Mouse (Mus musculus): ENCODE results near the gene Gmppa. TPM values are rescaled to one million over a fixed set of nuclear protein-coding genes. Genes with fewer than 3 reads are reported as not detected.

Gmppa gene
- polyA plus RNA-seq, 1 experiment from 2014 or later, result 69.9 TPM

DNA sequence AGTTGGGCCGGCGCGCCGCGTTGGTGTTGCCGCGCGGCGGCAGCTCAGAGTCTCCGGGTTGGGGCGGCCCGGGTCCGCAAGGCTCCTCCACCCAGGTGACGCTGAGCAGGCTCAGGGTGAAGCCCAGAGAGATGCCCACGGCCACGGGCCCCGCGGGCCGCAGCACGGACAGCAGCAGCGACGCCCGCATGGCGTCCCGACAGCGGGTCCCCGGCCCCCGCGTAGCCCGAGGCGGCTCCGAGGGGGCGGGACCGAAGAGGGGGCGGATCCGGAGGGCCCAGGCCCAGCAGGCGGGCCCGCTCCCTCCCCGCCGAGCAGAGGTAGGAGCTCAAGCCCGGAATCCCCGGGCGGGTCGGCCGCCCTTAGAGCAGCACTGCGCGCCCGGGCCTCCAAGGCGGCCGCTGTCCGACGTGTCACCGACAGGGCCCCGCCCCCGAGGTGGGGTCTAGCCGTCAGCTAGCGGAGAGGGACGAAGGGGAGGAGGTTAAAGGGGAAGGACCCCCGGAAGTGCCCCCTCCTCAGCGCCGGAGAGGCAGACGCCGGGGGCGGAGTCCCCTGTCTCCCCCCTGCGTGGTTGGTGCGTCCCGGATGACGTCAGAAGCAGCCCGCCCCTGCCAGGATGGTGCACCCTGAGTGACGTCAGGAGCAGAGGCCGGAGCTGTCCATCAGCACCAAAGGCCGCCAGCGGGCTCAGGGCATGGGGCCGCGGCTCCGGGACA, 43.3 kb downstream of the Gmppa start, which contains the start of the genes Chpf and Tmem198:
TSS of gene Chpf (minus strand) at position 392 of the 719 bp plus-strand sequence.
TSS of gene Tmem198 (plus strand) at position 617 of the 719 bp plus-strand sequence.
- peak; percentile 90 for ATAC-seq (ENCODE audit: low FRiP score, low read depth)
- peaks cover 17% of the 10 kb centered on the region for H3K27me3 ChIP-seq (replicated peaks)
- no peaks in the 10 kb centered on the region for H3K9me3 ChIP-seq
- peaks cover 36% of the 10 kb centered on the region for H3K4me1 ChIP-seq
- peak within 1 kb of the TSS; percentile 69 for H3K27ac ChIP-seq
- peak within 1 kb of the TSS; percentile 84 for H3K4me3 ChIP-seq
- H3K36me3 ChIP-seq, result peaks cover 34% of the 10 kb centered on the region
- peak within 1 kb of the TSS; percentile 93 for H3K4me2 ChIP-seq (replicated peaks)
- H3K9ac ChIP-seq, result peak within 1 kb of the TSS; percentile 80
- under 1% methylated on average over 71 of the region's 76 CpGs for WGBS

DNA sequence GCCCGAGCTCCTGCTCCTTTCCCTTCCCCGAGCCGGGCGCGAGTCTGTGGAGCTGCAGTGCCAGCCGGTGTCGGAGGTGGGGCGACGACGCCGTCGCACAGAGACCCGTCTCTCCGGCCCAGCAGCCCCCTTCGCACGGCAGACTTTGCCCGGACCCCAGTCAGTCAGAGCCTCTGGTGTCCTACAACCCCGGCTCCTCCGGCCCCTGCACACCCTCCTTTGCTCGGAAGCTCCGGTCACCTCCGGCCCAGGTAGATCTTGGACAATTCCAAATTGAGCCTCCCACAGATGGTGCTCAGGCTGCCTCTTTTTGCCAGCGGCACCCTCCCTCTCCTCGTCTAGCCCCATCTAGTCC, 43.9 kb downstream of the Gmppa start:
- Histone ChIP-seq H3K9me3 (no peaks in the 10 kb centered on the region), H3K4me1 (peaks cover 36% of the 10 kb centered on the region), H3K4me3 (peak overlapping the region; percentile 84), H3K36me3 (peaks cover 34% of the 10 kb centered on the region), H3K4me2 (replicated peaks) (peak overlapping the region; percentile 93), H3K27ac (peak overlapping the region; percentile 69; the same call in 1 of the 2 replicates), H3K9ac (peak overlapping the region; percentile 80), H3K27me3 (replicated peaks) (peaks cover 22% of the 10 kb centered on the region)
- no peak for ATAC-seq (ENCODE audit: low FRiP score, low read depth)
- WGBS, result under 1% methylated on average over 24 of the region's 24 CpGs

DNA sequence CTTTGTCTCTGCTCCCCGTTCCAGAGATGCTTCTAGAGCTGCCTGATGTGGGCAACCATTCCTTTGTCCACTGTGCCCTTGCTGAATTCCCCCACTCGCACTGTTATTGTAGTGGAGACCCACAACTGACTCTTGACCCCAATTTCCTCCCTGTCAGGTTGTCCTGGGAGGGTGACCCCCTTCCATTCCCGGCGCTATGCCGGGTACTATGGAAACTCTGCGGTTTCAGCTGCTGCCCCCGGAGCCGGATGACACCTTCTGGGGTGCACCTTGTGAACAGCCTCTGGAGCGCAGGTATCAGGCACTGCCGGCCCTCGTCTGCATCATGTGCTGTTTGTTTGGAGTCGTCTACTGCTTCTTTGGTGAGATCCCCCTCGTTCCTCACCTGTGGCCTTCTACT, 44.3 kb downstream of the Gmppa start:
- Histone ChIP-seq H3K27ac (0 out of 2 replicates have a peak overlapping the region, but pooled peaks have one; percentile 69), H3K4me2 (replicated peaks) (peak overlapping the region; percentile 93), H3K9me3 (no peaks in the 10 kb centered on the region), H3K9ac (peak overlapping the region; percentile 80), H3K36me3 (peaks cover 34% of the 10 kb centered on the region), H3K4me3 (peak overlapping the region; percentile 84), H3K4me1 (peaks cover 36% of the 10 kb centered on the region), H3K27me3 (replicated peaks) (peaks cover 26% of the 10 kb centered on the region)
- no peak for ATAC-seq (ENCODE audit: low FRiP score, low read depth)
- WGBS, result 23% methylated on average over 13 of the region's 13 CpGs

DNA sequence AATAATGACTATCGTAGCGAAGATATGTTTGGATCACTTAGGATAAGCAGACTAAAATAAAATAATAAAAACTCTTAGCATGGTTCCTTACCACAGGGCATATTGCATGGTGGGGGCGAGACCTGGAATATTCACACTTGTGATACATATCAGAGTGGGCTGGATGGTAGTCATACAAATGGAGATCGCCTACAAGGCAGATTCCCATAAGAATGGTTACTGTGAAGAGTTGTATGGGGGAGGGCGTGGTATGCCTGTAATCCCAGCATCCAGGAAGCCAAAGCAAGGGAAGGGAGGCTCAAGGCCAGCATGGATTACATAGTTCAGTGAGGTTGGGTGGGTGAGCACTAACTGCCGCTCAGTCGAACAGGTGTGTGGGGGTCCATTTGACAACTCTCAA, 45.0 kb downstream of the Gmppa start:
- Histone ChIP-seq H3K4me3 (peak overlapping the region; percentile 84; the same call in 1 of the 2 replicates), H3K36me3 (peaks cover 32% of the 10 kb centered on the region), H3K27ac (no peak overlapping the region), H3K4me2 (replicated peaks) (peak overlapping the region; percentile 93), H3K4me1 (peaks cover 36% of the 10 kb centered on the region), H3K9ac (no peak overlapping the region), H3K9me3 (no peaks in the 10 kb centered on the region), H3K27me3 (replicated peaks) (peaks cover 33% of the 10 kb centered on the region)
- 79% methylated on average over 7 of the region's 7 CpGs for WGBS
- no peak for ATAC-seq (ENCODE audit: low FRiP score, low read depth)

DNA sequence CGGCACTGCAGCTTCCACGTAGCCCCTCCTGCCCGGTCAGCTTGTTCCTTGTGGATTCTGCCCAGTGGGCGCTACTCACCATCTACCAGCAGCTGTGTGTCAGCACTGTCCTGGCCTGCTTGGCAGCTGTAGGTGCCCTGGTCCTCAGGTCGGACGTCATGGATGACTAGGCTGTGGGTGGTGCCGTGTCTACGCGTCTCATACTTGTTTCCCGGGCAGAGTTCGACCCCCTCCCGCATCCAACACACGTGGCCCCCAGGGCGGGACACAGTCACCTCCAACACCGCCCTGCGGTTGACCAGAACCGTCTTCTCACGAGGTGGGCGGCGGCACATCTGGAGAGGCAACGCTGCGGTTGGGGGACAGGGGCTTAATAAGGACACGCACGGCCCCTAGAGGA, 50.8 kb downstream of the Gmppa start:
- peaks cover 19% of the 10 kb centered on the region for H3K4me1 ChIP-seq
- H3K36me3 ChIP-seq, result peaks cover 28% of the 10 kb centered on the region
- peaks cover 79% of the 10 kb centered on the region for H3K27me3 ChIP-seq (replicated peaks)
- H3K4me2 ChIP-seq (replicated peaks), result peak overlapping the region; percentile 88
- 4% methylated on average over 24 of the region's 24 CpGs for WGBS
- H3K9me3 ChIP-seq, result no peaks in the 10 kb centered on the region
- 0 out of 2 replicates have a peak, but pooled peaks have one; percentile 15 for ATAC-seq (ENCODE audit: low FRiP score, low read depth)
- H3K27ac ChIP-seq, result no peak overlapping the region
- no peak overlapping the region for H3K4me3 ChIP-seq
- H3K9ac ChIP-seq, result no peak overlapping the region

DNA sequence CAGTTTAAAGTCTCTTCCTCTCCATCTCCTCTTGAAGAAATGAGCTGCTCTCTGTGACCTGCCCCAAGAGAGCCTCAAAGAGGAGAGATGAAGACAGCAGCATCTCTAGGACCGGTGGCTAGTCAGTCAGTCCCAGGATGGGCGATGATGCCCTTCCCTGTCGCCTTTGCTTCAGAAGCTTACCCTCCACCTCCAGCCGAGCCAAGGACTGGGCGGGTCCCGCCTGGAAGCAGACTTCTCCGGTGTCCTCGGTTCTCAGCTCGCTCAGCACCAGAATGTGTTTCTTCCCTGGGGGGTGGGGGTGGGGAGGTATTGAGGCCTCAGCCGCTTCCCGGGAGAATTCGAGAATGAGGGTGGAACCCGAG, 51.3 kb downstream of the Gmppa start:
- H3K9me3 ChIP-seq, result no peaks in the 10 kb centered on the region
- 0 out of 2 replicates have a peak, but pooled peaks have one; percentile 14 for ATAC-seq (ENCODE audit: low FRiP score, low read depth)
- H3K9ac ChIP-seq, result peak overlapping the region; percentile 44; the same call in 1 of the 2 replicates
- WGBS, result 1% methylated on average over 13 of the region's 13 CpGs
- H3K4me3 ChIP-seq, result peak overlapping the region; percentile 42
- peaks cover 28% of the 10 kb centered on the region for H3K36me3 ChIP-seq
- H3K27me3 ChIP-seq (replicated peaks), result peaks cover 79% of the 10 kb centered on the region
- H3K27ac ChIP-seq, result no peak overlapping the region
- peaks cover 19% of the 10 kb centered on the region for H3K4me1 ChIP-seq
- peak overlapping the region; percentile 88 for H3K4me2 ChIP-seq (replicated peaks)

DNA sequence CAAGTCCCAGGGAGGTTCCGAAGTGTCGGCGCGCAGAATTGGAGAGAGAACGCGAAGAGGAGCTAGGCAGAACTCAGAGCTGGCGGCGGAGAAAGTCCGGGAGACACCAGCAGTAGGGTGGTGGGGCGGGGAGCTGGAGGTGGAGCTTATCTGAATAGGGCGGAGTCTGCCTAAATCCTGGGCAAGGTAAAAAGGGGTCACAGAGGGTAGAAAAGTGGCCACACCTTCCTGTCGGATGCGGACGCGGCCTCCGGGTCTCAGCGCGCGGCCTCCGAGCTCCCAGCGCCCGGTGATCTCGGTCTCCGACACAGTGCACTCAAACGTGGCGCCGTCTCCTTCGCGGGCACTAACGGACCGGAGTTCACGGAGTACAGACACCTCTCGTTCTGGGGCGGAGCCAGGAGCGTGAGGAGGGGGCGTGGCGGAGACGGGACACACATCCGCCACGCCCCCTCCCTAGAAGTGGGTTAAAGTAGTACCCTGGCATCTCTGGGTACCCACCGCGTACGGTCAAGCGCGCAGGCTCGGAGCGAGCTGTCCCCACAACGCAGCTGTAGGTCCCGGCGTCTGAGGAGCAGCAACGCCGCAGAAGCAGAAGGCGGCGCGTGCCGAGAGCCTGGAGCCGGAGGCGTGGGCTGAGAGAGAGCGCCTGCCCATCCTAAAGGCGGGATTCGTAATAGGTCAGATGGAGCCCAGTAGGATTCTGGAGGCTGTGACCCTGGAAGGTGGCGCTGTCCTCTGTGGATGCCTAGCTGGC, 51.9 kb downstream of the Gmppa start:
- peak overlapping the region; percentile 44 for H3K9ac ChIP-seq
- H3K27ac ChIP-seq, result no peak overlapping the region
- peak; percentile 51 for ATAC-seq (ENCODE audit: low FRiP score, low read depth)
- H3K27me3 ChIP-seq (replicated peaks), result peaks cover 76% of the 10 kb centered on the region
- under 1% methylated on average over 62 of the region's 62 CpGs for WGBS
- peaks cover 19% of the 10 kb centered on the region for H3K4me1 ChIP-seq
- H3K4me3 ChIP-seq, result peak overlapping the region; percentile 42
- H3K4me2 ChIP-seq (replicated peaks), result peak overlapping the region; percentile 88
- peaks cover 25% of the 10 kb centered on the region for H3K36me3 ChIP-seq
- H3K9me3 ChIP-seq, result no peaks in the 10 kb centered on the region

DNA sequence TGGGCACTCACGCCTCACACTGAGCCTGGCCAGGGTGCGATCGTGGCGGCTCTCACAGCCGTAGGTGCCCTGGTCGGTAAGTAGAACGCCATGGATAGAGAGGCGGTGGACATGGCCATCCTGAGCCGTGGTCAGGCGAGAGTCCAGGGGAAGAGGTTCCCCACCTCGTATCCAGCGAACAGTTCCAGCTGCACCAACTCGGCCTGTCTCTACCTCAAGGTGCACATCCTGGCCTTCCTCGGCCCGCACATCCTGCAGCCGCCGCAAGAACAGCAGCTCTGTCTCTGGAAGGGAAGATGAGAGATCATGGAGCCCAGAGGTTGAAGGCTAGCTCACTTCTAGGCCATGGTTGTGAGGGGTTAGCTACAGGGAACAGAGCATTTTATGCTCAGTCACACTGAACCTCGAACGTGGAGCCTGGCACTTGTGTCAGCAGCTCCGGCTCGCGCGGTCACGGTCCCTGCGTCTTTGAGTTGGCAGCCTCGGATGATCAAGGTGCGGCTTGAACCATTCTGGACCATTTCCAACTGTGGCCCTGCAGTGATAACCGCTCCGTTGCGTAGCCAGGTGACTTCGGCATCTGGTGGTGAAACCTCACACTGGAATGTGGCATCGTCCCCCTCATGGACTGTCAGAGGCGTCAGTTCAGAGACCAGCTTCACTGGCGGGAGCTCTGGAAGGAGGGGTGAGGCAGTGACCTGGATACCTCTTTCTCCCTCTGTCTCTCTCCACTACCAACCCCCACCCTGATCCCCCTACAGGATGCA, 55.2 kb downstream of the Gmppa start:
- no peak overlapping the region for H3K9ac ChIP-seq
- no peak overlapping the region for H3K27ac ChIP-seq
- H3K4me2 ChIP-seq (replicated peaks), result no peak overlapping the region
- H3K9me3 ChIP-seq, result no peaks in the 10 kb centered on the region
- H3K27me3 ChIP-seq (replicated peaks), result peaks cover 49% of the 10 kb centered on the region
- 84% methylated on average over 34 of the region's 34 CpGs for whole genome bisulfite sequencing
- peaks cover 6% of the 10 kb centered on the region; the same call in 1 of the 2 replicates for H3K36me3 ChIP-seq
- ATAC-seq (ENCODE audit: low FRiP score, low read depth), result no peak
- no peak overlapping the region for H3K4me3 ChIP-seq
- peaks cover 19% of the 10 kb centered on the region for H3K4me1 ChIP-seq

DNA sequence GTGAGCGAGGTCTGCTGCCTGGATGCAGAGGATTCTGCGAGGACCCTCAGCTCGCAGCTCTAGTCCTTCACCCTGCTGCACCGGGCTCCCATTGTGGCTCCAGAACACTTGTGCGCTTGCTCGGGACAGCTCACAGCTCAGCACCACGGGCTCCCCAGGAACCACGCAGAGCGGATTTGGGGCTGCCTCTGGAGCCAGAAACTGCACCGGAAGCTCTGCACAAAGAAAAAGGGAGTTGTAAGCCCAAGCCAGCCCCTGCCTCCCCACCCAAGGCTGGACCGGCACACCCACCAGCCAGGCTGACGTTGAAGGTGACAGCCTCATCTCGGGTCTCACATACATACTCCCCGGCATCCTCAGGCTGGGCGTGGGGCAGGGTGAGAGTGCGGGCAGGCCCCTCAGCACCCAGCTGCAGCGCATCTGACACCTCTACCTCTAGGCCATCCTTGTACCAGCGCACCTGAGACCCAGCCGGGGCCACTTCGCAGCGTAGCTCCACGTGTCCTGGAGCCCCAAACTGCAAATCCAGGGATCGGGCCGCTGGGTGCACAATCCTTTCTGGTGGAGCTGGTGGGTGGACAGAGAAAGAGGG, 56.9 kb downstream of the Gmppa start:
- H3K9ac ChIP-seq, result no peak overlapping the region
- peaks cover 13% of the 10 kb centered on the region; the same call in 1 of the 2 replicates for H3K36me3 ChIP-seq
- ATAC-seq (ENCODE audit: low FRiP score, low read depth), result no peak
- H3K4me2 ChIP-seq (replicated peaks), result no peak overlapping the region
- H3K9me3 ChIP-seq, result no peaks in the 10 kb centered on the region
- 38% methylated on average over 24 of the region's 24 CpGs for WGBS
- peaks cover 33% of the 10 kb centered on the region for H3K27me3 ChIP-seq (replicated peaks)
- H3K4me1 ChIP-seq, result peaks cover 6% of the 10 kb centered on the region
- no peak overlapping the region for H3K27ac ChIP-seq
- H3K4me3 ChIP-seq, result no peak overlapping the region
